Mouse (Mus musculus) stomach, embryonic 16.5 days (tissue): ENCODE measurements around the gene Evx2. TPM values are rescaled to one million over a fixed set of nuclear protein-coding genes. Genes with fewer than 3 reads are reported as not detected.

Source experiments
- ATAC-seq: fragments of 200-750 bp; cut with Nextera tagmentation; 2 replicates; pipeline ENCODE4 v1.8.0; 2017; ENCODE audit warnings: moderate number of reproducible peaks, moderate TSS enrichment; ENCODE audit not compliant: insufficient read depth, low FRiP score
- H3K27ac ChIP-seq: fragments of 300-500 bp; sonication (generic); 2 replicates; pipeline ENCODE4 v1.5.1; 2014; ENCODE audit warnings: low read length
- H3K27me3 ChIP-seq: fragments of 300-500 bp; sonication (generic); 2 replicates; pipeline ENCODE4 v1.6.1; 2014; ENCODE audit warnings: low read length, control low read depth, mixed read lengths; ENCODE audit not compliant: control insufficient read depth, insufficient read depth
- H3K36me3 ChIP-seq: fragments of 300-500 bp; sonication (generic); 2 replicates; pipeline ENCODE4 v1.6.1; 2014; ENCODE audit warnings: low read length; ENCODE audit not compliant: control insufficient read depth, insufficient read depth
- H3K4me1 ChIP-seq: fragments of 300-500 bp; sonication (generic); 2 replicates; pipeline ENCODE4 v1.6.1; 2014; ENCODE audit warnings: low read length, control low read depth, mixed read lengths; ENCODE audit not compliant: control insufficient read depth, insufficient read depth
- H3K4me2 ChIP-seq: fragments of 300-500 bp; sonication (generic); 2 replicates; pipeline ENCODE4 v1.6.1; 2014; ENCODE audit warnings: low read depth, low read length, mixed read lengths
- H3K4me3 ChIP-seq: fragments of 300-500 bp; sonication (generic); replicated peaks from 2 replicates; pipeline ENCODE4 v1.5.1; 2014; ENCODE audit warnings: mild to moderate bottlenecking, low read length
- H3K9ac ChIP-seq: fragments of 300-500 bp; sonication (generic); 2 replicates; pipeline ENCODE4 v1.6.1; 2014; ENCODE audit warnings: low read length
- H3K9me3 ChIP-seq: fragments of 300-500 bp; sonication (generic); replicated peaks from 2 replicates; pipeline ENCODE4 v1.6.1; 2016; ENCODE audit warnings: low read length, control low read depth; ENCODE audit not compliant: control insufficient read depth
- WGBS: fragments of 180-500 bp; shearing (Covaris S2); extraction: QIAGEN DNeasy Blood & Tissue Kit; methylation state at CpG from one replicate; pipeline ENCODE4 v1.1.7; 2014; 5-methylcytosine and 5-hydroxymethylcytosine counted together
- polyA plus RNA-seq: library from polyadenylated mRNA; unstranded; fragments of >200 nt; fragmentation: Nextera tagmentation; extraction: Ambion mirVana; gene quantifications from 2 replicates; pipeline ENCODE4 v1.2.1, GENCODE M21; 2015

Evx2 gene
- polyA plus RNA-seq, 1 experiment from 2014 or later: not detected

- peaks cover 14% of the 10 kb centered on the region; the same call in 1 of the 2 replicates for H3K4me1 ChIP-seq
- no peak overlapping the region for H3K9ac ChIP-seq
- 2% methylated on average over 3 of the region's 3 CpGs for WGBS
- no peak overlapping the region for H3K4me2 ChIP-seq
- H3K4me3 ChIP-seq: no peak overlapping the region
- ATAC-seq: no peak
- H3K27ac ChIP-seq: no peak overlapping the region
- H3K27me3 ChIP-seq: peaks cover 93% of the 10 kb centered on the region
- no peaks in the 10 kb centered on the region for H3K9me3 ChIP-seq
- H3K36me3 ChIP-seq: no peaks in the 10 kb centered on the region
Measured at GRCm38 (mm10) chr2:74669230-74669578, 9.8 kb upstream of the Evx2 start.

GRCm38 (mm10) chr2:74668370-74669229 lies 9.2 kb upstream of the Evx2 start:
- Histone ChIP-seq H3K4me1 (peaks cover 14% of the 10 kb centered on the region; the same call in 1 of the 2 replicates), H3K9ac (no peak overlapping the region; the same call in 1 of the 2 replicates), H3K27me3 (peaks cover 93% of the 10 kb centered on the region), H3K4me3 (peak overlapping the region; percentile 42), H3K4me2 (peak overlapping the region; percentile 46), H3K27ac (no peak overlapping the region), H3K36me3 (no peaks in the 10 kb centered on the region), H3K9me3 (no peaks in the 10 kb centered on the region)
- 0 out of 2 replicates have a peak, but pooled peaks have one; percentile 39 for ATAC-seq
- under 1% methylated on average over 69 of the region's 74 CpGs for WGBS

- no peaks in the 10 kb centered on the region for H3K9me3 ChIP-seq
- H3K9ac ChIP-seq: no peak within 1 kb of the TSS; the same call in 1 of the 2 replicates
- H3K4me3 ChIP-seq: peak within 1 kb of the TSS; percentile 42
- peak; percentile 40; the same call in 1 of the 2 replicates for ATAC-seq
- peaks cover 93% of the 10 kb centered on the region for H3K27me3 ChIP-seq
- H3K4me2 ChIP-seq: peak within 1 kb of the TSS; percentile 46
- no peak within 1 kb of the TSS for H3K27ac ChIP-seq
- H3K36me3 ChIP-seq: no peaks in the 10 kb centered on the region
- peaks cover 14% of the 10 kb centered on the region; the same call in 1 of the 2 replicates for H3K4me1 ChIP-seq
- 0% methylated on average over 28 of the region's 51 CpGs for WGBS
Measured at GRCm38 (mm10) chr2:74667842-74668357, 8.5 kb upstream of the Evx2 start, which contains the start of gene Hoxd13. Gene Hoxd13, plus strand, starts transcription at chr2:74668310.

- no peaks in the 10 kb centered on the region for H3K36me3 ChIP-seq
- WGBS: 4% methylated on average over 36 of the region's 36 CpGs
- ATAC-seq: 0 out of 2 replicates have a peak, but pooled peaks have one; percentile 7
- H3K4me2 ChIP-seq: no peak overlapping the region
- no peak overlapping the region for H3K27ac ChIP-seq
- H3K4me3 ChIP-seq: no peak overlapping the region
- H3K9me3 ChIP-seq: no peaks in the 10 kb centered on the region
- H3K9ac ChIP-seq: no peak overlapping the region
- peaks cover 10% of the 10 kb centered on the region; the same call in 1 of the 2 replicates for H3K4me1 ChIP-seq
- peaks cover 92% of the 10 kb centered on the region for H3K27me3 ChIP-seq
Measured at GRCm38 (mm10) chr2:74667191-74667841, 8.0 kb upstream of the Evx2 start.

GRCm38 (mm10) chr2:74666411-74666810 lies 7.1 kb upstream of the Evx2 start:
- peaks cover 92% of the 10 kb centered on the region for H3K27me3 ChIP-seq
- H3K4me2 ChIP-seq: no peak overlapping the region
- ATAC-seq: no peak
- no peaks in the 10 kb centered on the region for H3K9me3 ChIP-seq
- H3K36me3 ChIP-seq: no peaks in the 10 kb centered on the region
- no peak overlapping the region for H3K27ac ChIP-seq
- H3K4me3 ChIP-seq: no peak overlapping the region
- H3K9ac ChIP-seq: no peak overlapping the region
- WGBS: 2% methylated on average over 7 of the region's 7 CpGs
- H3K4me1 ChIP-seq: peaks cover 14% of the 10 kb centered on the region

- Histone ChIP-seq H3K36me3 (no peaks in the 10 kb centered on the region), H3K9ac (no peak overlapping the region), H3K4me3 (no peak overlapping the region), H3K27me3 (peaks cover 92% of the 10 kb centered on the region), H3K9me3 (no peaks in the 10 kb centered on the region), H3K4me1 (peaks cover 11% of the 10 kb centered on the region), H3K27ac (no peak overlapping the region), H3K4me2 (no peak overlapping the region)
- ATAC-seq: no peak
- 2% methylated on average over 18 of the region's 18 CpGs for WGBS
Measured at GRCm38 (mm10) chr2:74663291-74663925, 4.1 kb upstream of the Evx2 start.

- no peaks in the 10 kb centered on the region for H3K36me3 ChIP-seq
- H3K9ac ChIP-seq: no peak overlapping the region
- H3K27me3 ChIP-seq: peaks cover 85% of the 10 kb centered on the region
- H3K9me3 ChIP-seq: no peaks in the 10 kb centered on the region
- peak overlapping the region; percentile 31; the same call in 1 of the 2 replicates for H3K4me2 ChIP-seq
- H3K27ac ChIP-seq: no peak overlapping the region
- ATAC-seq: no peak
- peak overlapping the region; percentile 21; the same call in 1 of the 2 replicates for H3K4me3 ChIP-seq
- WGBS: under 1% methylated on average over 14 of the region's 14 CpGs
- peaks cover 7% of the 10 kb centered on the region; the same call in 1 of the 2 replicates for H3K4me1 ChIP-seq
Measured at GRCm38 (mm10) chr2:74661685-74662084, 2.3 kb upstream of the Evx2 start.

GRCm38 (mm10) chr2:74660421-74661375 lies 1.3 kb upstream of the Evx2 start:
- Histone ChIP-seq H3K9me3 (no peaks in the 10 kb centered on the region), H3K4me1 (peaks cover 12% of the 10 kb centered on the region), H3K9ac (no peak overlapping the region), H3K4me3 (no peak overlapping the region), H3K36me3 (no peaks in the 10 kb centered on the region), H3K4me2 (no peak overlapping the region), H3K27me3 (peaks cover 83% of the 10 kb centered on the region), H3K27ac (no peak overlapping the region)
- ATAC-seq: no peak
- 4% methylated on average over 30 of the region's 30 CpGs for WGBS
